Comparison of ENCODE assay signal across 22 mouse cellular contexts in genomic region chr11:94261585-94262370, GRCm38 (mm10). TPM values are rescaled to one million over a fixed set of nuclear protein-coding genes. Genes with fewer than 3 reads are reported as not detected.
DNase-seq lines count a peak whose midpoint lies in the region; ATAC-seq and TF ChIP-seq lines count a peak whose summit lies in the region.
"Had no signal": no experiment of that assay in that cellular context is flagged by ENCODE, and none has a peak within 500 bp of the region (broad histone marks: within the 10 kb centered on the region; RNA-seq: fewer than 3 reads in every experiment).

No protein-coding gene starts in this region.

- no peak overlapping the region for H3K27ac ChIP-seq in intestine, embryonic 15.5 days
- H3K27ac ChIP-seq in intestine, postnatal 0 days (ENCODE audit: low read depth, low read length): no peak overlapping the region
- H3K27ac ChIP-seq in liver, embryonic 14.5 days: peak overlapping the region; percentile 90
- no peak overlapping the region for H3K27ac ChIP-seq in stomach, embryonic 16.5 days (ENCODE audit: low read length)
- H3K27ac ChIP-seq: embryonic facial prominence, embryonic 12.5 days; forebrain, embryonic 12.5 days; lung, embryonic 15.5 days had no signal

- peak; percentile 59 for TF ChIP-seq EP300 in liver, embryonic 14.5 days (IDR thresholded peaks at IDR 0.05; ENCODE audit: low read depth)

- H3K4me2 ChIP-seq in intestine, embryonic 15.5 days (replicated peaks): no peak overlapping the region
- no peak overlapping the region for H3K4me2 ChIP-seq in intestine, postnatal 0 days (replicated peaks; ENCODE audit: low read depth)
- H3K4me2 ChIP-seq in liver, embryonic 14.5 days (ENCODE audit: low read depth): peak overlapping the region; percentile 57
- no peak overlapping the region for H3K4me2 ChIP-seq in stomach, embryonic 16.5 days (ENCODE audit: low read depth, low read length)
- H3K4me2 ChIP-seq: embryonic facial prominence, embryonic 12.5 days; forebrain, embryonic 12.5 days; heart, embryonic 11.5 days; lung, embryonic 15.5 days had no signal

- no peak for TF ChIP-seq CTCF in intestine, postnatal 0 days (IDR thresholded peaks at IDR 0.05; ENCODE audit: low read depth)
- TF ChIP-seq CTCF in liver, embryonic 14.5 days (IDR thresholded peaks at IDR 0.05; ENCODE audit: low read depth): no peak
- TF ChIP-seq CTCF in lung, adult 2 months (IDR thresholded peaks at IDR 0.05; ENCODE audit: insufficient read depth, low read length): no peak

- peak; percentile 56; the same call in 1 of the 2 replicates for ATAC-seq in intestine, embryonic 15.5 days
- ATAC-seq in intestine, postnatal 0 days: no peak
- peak; percentile 87 for ATAC-seq in erythroid progenitor cell, adult 5-6 weeks (replicated peaks; ENCODE audit: low FRiP score, poor library complexity, severe bottlenecking)
- ATAC-seq in liver, embryonic 14.5 days (ENCODE audit: insufficient read depth): peak; percentile 92
- peak; percentile 66 for ATAC-seq in stomach, embryonic 16.5 days (ENCODE audit: insufficient read depth, low FRiP score)
- ATAC-seq: midbrain, embryonic 16.5 days had no signal

- H3K36me3 ChIP-seq in intestine, embryonic 15.5 days: no peaks in the 10 kb centered on the region
- H3K36me3 ChIP-seq in intestine, postnatal 0 days (ENCODE audit: control insufficient read depth, insufficient read depth): no peaks in the 10 kb centered on the region
- H3K36me3 ChIP-seq in liver, embryonic 14.5 days (replicated peaks; ENCODE audit: control insufficient read depth, insufficient read depth, low read depth): no peaks in the 10 kb centered on the region
- no peaks in the 10 kb centered on the region for H3K36me3 ChIP-seq in stomach, embryonic 16.5 days (ENCODE audit: control insufficient read depth, insufficient read depth, low read length)
- H3K36me3 ChIP-seq: embryonic facial prominence, embryonic 12.5 days; forebrain, embryonic 12.5 days; lung, embryonic 15.5 days had no signal

- H3K4me3 ChIP-seq in intestine, embryonic 15.5 days (replicated peaks): no peak overlapping the region
- no peak overlapping the region for H3K4me3 ChIP-seq in intestine, postnatal 0 days (ENCODE audit: low read depth, low read length)
- no peak overlapping the region for H3K4me3 ChIP-seq in liver, embryonic 14.5 days (ENCODE audit: insufficient read depth in 1 of 2, low read depth in 2 of 2, low read length in 2 of 2)
- H3K4me3 ChIP-seq in stomach, embryonic 16.5 days (replicated peaks; ENCODE audit: low read length): no peak overlapping the region
- no peak overlapping the region for H3K4me3 ChIP-seq in lung, adult 2 months (replicated peaks; ENCODE audit: extremely low read depth, low read depth, low read length)
- H3K4me3 ChIP-seq: embryonic facial prominence, embryonic 12.5 days; forebrain, embryonic 12.5 days; lung, embryonic 15.5 days had no signal

- peak; percentile 62 to 67 (median 63) for DNase-seq in liver, embryonic 14.5 days (ENCODE audit: low read depth in 3 of 3, low spot score in 3 of 3)
- DNase-seq in left cerebral cortex, postnatal 10 days (ENCODE audit: extremely low spot score in 1 of 2, low spot score in 2 of 2): no peak
- no peak for DNase-seq in lung, adult 2 months
- no peak for DNase-seq in kidney, postnatal 25 days
- DNase-seq: cerebellum, adult 11 months; cerebellum, postnatal 36 days; gastrocnemius, postnatal 25 days; right cerebral cortex, adult 18-20 months; thymus, postnatal 14 days had no signal

- H3K9ac ChIP-seq in intestine, embryonic 15.5 days: no peak overlapping the region
- H3K9ac ChIP-seq in intestine, postnatal 0 days (ENCODE audit: low read depth, low read length): no peak overlapping the region
- peak overlapping the region; percentile 49 for H3K9ac ChIP-seq in liver, embryonic 14.5 days (replicated peaks)
- no peak overlapping the region for H3K9ac ChIP-seq in stomach, embryonic 16.5 days (ENCODE audit: low read length)
- H3K9ac ChIP-seq: embryonic facial prominence, embryonic 12.5 days; forebrain, embryonic 12.5 days; lung, embryonic 15.5 days had no signal

- H3K9me3 ChIP-seq in intestine, embryonic 15.5 days: no peaks in the 10 kb centered on the region
- H3K9me3 ChIP-seq in intestine, postnatal 0 days (ENCODE audit: control insufficient read depth): no peaks in the 10 kb centered on the region
- no peaks in the 10 kb centered on the region for H3K9me3 ChIP-seq in liver, embryonic 14.5 days (ENCODE audit: control insufficient read depth, low read length)
- H3K9me3 ChIP-seq in stomach, embryonic 16.5 days (replicated peaks; ENCODE audit: control insufficient read depth, low read length): no peaks in the 10 kb centered on the region
- H3K9me3 ChIP-seq: embryonic facial prominence, embryonic 12.5 days; lung, embryonic 15.5 days had no signal

- intact Hi-C loops in left cerebral cortex, postnatal 10 days (cut with DNase I): no loop called here

- no peaks in the 10 kb centered on the region; the same call in 1 of the 2 replicates for H3K4me1 ChIP-seq in intestine, embryonic 15.5 days (replicated peaks)
- H3K4me1 ChIP-seq in intestine, postnatal 0 days (replicated peaks; ENCODE audit: control insufficient read depth, insufficient read depth, low read length): 0 out of 2 replicates have a peak, but pooled peaks cover 3% of the 10 kb centered on the region
- H3K4me1 ChIP-seq in liver, embryonic 14.5 days (replicated peaks; ENCODE audit: control insufficient read depth in 2 of 2, insufficient read depth in 2 of 2, low read length in 1 of 2): peaks cover 39 to 44% of the 10 kb centered on the region in 2 experiments
- H3K4me1 ChIP-seq in stomach, embryonic 16.5 days (ENCODE audit: control insufficient read depth, insufficient read depth, low read length): peaks cover 4% of the 10 kb centered on the region
- peaks cover 4% of the 10 kb centered on the region for H3K4me1 ChIP-seq in lung, adult 2 months (ENCODE audit: control insufficient read depth, insufficient read depth, low read length)

- 65% methylated on average over 6 of the region's 6 CpGs for WGBS in intestine, embryonic 15.5 days
- WGBS in intestine, postnatal 0 days: 67% methylated on average over 6 of the region's 6 CpGs
- WGBS in liver, embryonic 14.5 days (ENCODE audit: insufficient replicate concordance): 28% methylated on average over 6 of the region's 6 CpGs
- 59% methylated on average over 6 of the region's 6 CpGs for WGBS in stomach, embryonic 16.5 days
- 70% methylated on average over 6 of the region's 6 CpGs for whole genome bisulfite sequencing in lung, adult 2 months

- H3K27me3 ChIP-seq in intestine, embryonic 15.5 days (replicated peaks): no peaks in the 10 kb centered on the region
- H3K27me3 ChIP-seq in intestine, postnatal 0 days (replicated peaks; ENCODE audit: control insufficient read depth, insufficient read depth, low read length): no peaks in the 10 kb centered on the region
- H3K27me3 ChIP-seq in liver, embryonic 14.5 days (ENCODE audit: control insufficient read depth, insufficient read depth, low read length): no peaks in the 10 kb centered on the region
- no peaks in the 10 kb centered on the region for H3K27me3 ChIP-seq in stomach, embryonic 16.5 days (ENCODE audit: control insufficient read depth, insufficient read depth, low read length)
- H3K27me3 ChIP-seq: embryonic facial prominence, embryonic 12.5 days; lung, embryonic 15.5 days had no signal

- TF ChIP-seq POLR2A in lung, adult 2 months (IDR thresholded peaks at IDR 0.05; ENCODE audit: borderline replicate concordance, extremely low read depth, low read depth, low read length): no peak

RNA-seq across cellular contexts. Expression of gene Wfikkn2, which starts 16.0 kb away (rescaled TPM):
- 2.3 TPM in 2 replicates for polyA plus RNA-seq in intestine, embryonic 15.5 days (2015; fragmentation: Nextera tagmentation; extraction: Ambion mirVana)
- 0.50 and 0.66 TPM in 2 replicates for polyA plus RNA-seq in intestine, postnatal 0 days (2015; fragmentation: Nextera tagmentation; extraction: Ambion mirVana)
- total RNA-seq in erythroid progenitor cell, adult 5-6 weeks (2015; ENCODE audit: low replicate concordance): 0.42 TPM in 1 of 2 replicates, not detected in the other
- total RNA-seq in erythroid progenitor cell, adult 5-6 weeks (2017; ENCODE audit: low replicate concordance): 0.51 and 0.53 TPM in 2 replicates
- polyA plus RNA-seq in liver, embryonic 14.5 days (2012; rRNA removed): 0.12 and 0.23 TPM in 2 replicates
- polyA plus RNA-seq in liver, embryonic 14.5 days (2014; fragmentation: Nextera tagmentation; extraction: Ambion mirVana): 0.05 and 0.17 TPM in 2 replicates
- 3.1 and 3.4 TPM in 2 replicates for polyA plus RNA-seq in stomach, embryonic 16.5 days (2015; fragmentation: Nextera tagmentation; extraction: Ambion mirVana)
- total RNA-seq in left cerebral cortex, postnatal 10 days (2021): 1 to 10 TPM; 1.0 to 1.3 TPM
- 1.4 and 1.7 TPM in 2 replicates for polyA plus RNA-seq in lung, adult 2 months (2012; rRNA removed)

RNA-seq across cellular contexts. Expression of gene Gm21885, which starts 19.9 kb away (rescaled TPM):
- 44.6 and 53.2 TPM in 2 replicates for polyA plus RNA-seq in intestine, embryonic 15.5 days (2015; fragmentation: Nextera tagmentation; extraction: Ambion mirVana)
- 92.5 and 139 TPM in 2 replicates for polyA plus RNA-seq in intestine, postnatal 0 days (2015; fragmentation: Nextera tagmentation; extraction: Ambion mirVana)
- not detected in 2 replicates for total RNA-seq in erythroid progenitor cell, adult 5-6 weeks (2015; ENCODE audit: low replicate concordance)
- total RNA-seq in erythroid progenitor cell, adult 5-6 weeks (2017; ENCODE audit: low replicate concordance): not detected in 2 replicates
- not detected in 2 replicates for polyA plus RNA-seq in liver, embryonic 14.5 days (2012; rRNA removed)
- 0.32 TPM in 1 of 2 replicates, not detected in the other for polyA plus RNA-seq in liver, embryonic 14.5 days (2014; fragmentation: Nextera tagmentation; extraction: Ambion mirVana)
- 8.9 and 9.9 TPM in 2 replicates for polyA plus RNA-seq in stomach, embryonic 16.5 days (2015; fragmentation: Nextera tagmentation; extraction: Ambion mirVana)
- not detected for total RNA-seq in left cerebral cortex, postnatal 10 days (2021)
- polyA plus RNA-seq in lung, adult 2 months (2012; rRNA removed): not detected in 2 replicates
- total RNA-seq: adrenal gland, adult 18-20 months; gastrocnemius, postnatal 25 days; heart, postnatal 25 days; layer of hippocampus, adult 18-20 months had no signal
- polyA plus RNA-seq: embryonic facial prominence, embryonic 12.5 days; forebrain, embryonic 12.5 days; frontal cortex, adult 2 months; heart, embryonic 11.5 days; lung, embryonic 15.5 days had no signal

RNA-seq across cellular contexts. Expression of gene Tob1, which starts 50.5 kb away (rescaled TPM):
- 46.0 and 49.9 TPM in 2 replicates for polyA plus RNA-seq in intestine, embryonic 15.5 days (2015; fragmentation: Nextera tagmentation; extraction: Ambion mirVana)
- polyA plus RNA-seq in intestine, postnatal 0 days (2015; fragmentation: Nextera tagmentation; extraction: Ambion mirVana): 69.4 and 71.8 TPM in 2 replicates
- total RNA-seq in erythroid progenitor cell, adult 5-6 weeks (2015; ENCODE audit: low replicate concordance): 8.6 and 11.3 TPM in 2 replicates
- total RNA-seq in erythroid progenitor cell, adult 5-6 weeks (2017; ENCODE audit: low replicate concordance): 6.8 and 8.5 TPM in 2 replicates
- 7.5 and 7.8 TPM in 2 replicates for polyA plus RNA-seq in liver, embryonic 14.5 days (2012; rRNA removed)
- 8.3 and 9.1 TPM in 2 replicates for polyA plus RNA-seq in liver, embryonic 14.5 days (2014; fragmentation: Nextera tagmentation; extraction: Ambion mirVana)
- polyA plus RNA-seq in stomach, embryonic 16.5 days (2015; fragmentation: Nextera tagmentation; extraction: Ambion mirVana): 35.9 and 42.3 TPM in 2 replicates
- total RNA-seq in left cerebral cortex, postnatal 10 days (2021): 10 to 100 TPM; 29.9 to 30.9 TPM
- polyA plus RNA-seq in lung, adult 2 months (2012; rRNA removed): 27.9 and 37.2 TPM in 2 replicates

Comparison
In these comparisons a context has a peak if more than half of its experiments do, and no peak if none do; other contexts are left out.
1. DNase-seq: peak in liver, embryonic 14.5 days (3 of 3); none in left cerebral cortex, postnatal 10 days (0 of 2), lung, adult 2 months (single experiment) and kidney, postnatal 25 days (0 of 2).